Mouse (Mus musculus) induced T-regulatory cell, adult 2 months (primary cell): ENCODE data around the gene Gm20532.

ENCODE experiments used
- DNase-seq: peaks from one replicate; pipeline ENCODE4 v3.0.0-alpha.2; 2012; ENCODE audit warnings: low read depth

The Gm20532 gene

GRCm38 (mm10) chr2:26622984-26623383, 36.5 kb downstream of the Gm20532 start:
- DNase-seq: peak; percentile 49

GRCm38 (mm10) chr2:26625419-26625818, 39.0 kb downstream of the Gm20532 start:
- DNase-seq: no peak

- DNase-seq: no peak
Observed at GRCm38 (mm10) chr2:26626081-26626480, 39.6 kb downstream of the Gm20532 start.

GRCm38 (mm10) chr2:26627921-26628739, 41.7 kb downstream of the Gm20532 start, which contains the start of gene Fam69b:
TSS of gene Fam69b (plus strand) at chr2:26628457.
- peak; percentile 82 for DNase-seq

- no peak for DNase-seq
Observed at GRCm38 (mm10) chr2:26628792-26629437, 42.5 kb downstream of the Gm20532 start.

GRCm38 (mm10) chr2:26632541-26633395, 46.3 kb downstream of the Gm20532 start:
- no peak for DNase-seq

- DNase-seq: no peak
Observed at GRCm38 (mm10) chr2:26633953-26634530, 47.6 kb downstream of the Gm20532 start.

- DNase-seq: no peak
Observed at GRCm38 (mm10) chr2:26634629-26635488, 48.4 kb downstream of the Gm20532 start.

GRCm38 (mm10) chr2:26635489-26636324, 49.3 kb downstream of the Gm20532 start:
- no peak for DNase-seq

- no peak for DNase-seq
Observed at GRCm38 (mm10) chr2:26636325-26636635, 49.8 kb downstream of the Gm20532 start.

GRCm38 (mm10) chr2:26637316-26637932, 51.0 kb downstream of the Gm20532 start:
- no peak for DNase-seq

- DNase-seq: no peak
Observed at GRCm38 (mm10) chr2:26638039-26638438, 51.6 kb downstream of the Gm20532 start.

- DNase-seq: no peak
Observed at GRCm38 (mm10) chr2:26638572-26638971, 52.1 kb downstream of the Gm20532 start.

GRCm38 (mm10) chr2:26639083-26639482, 52.6 kb downstream of the Gm20532 start:
- peak; percentile 83 for DNase-seq

GRCm38 (mm10) chr2:26639838-26640830, 53.7 kb downstream of the Gm20532 start:
- peak; percentile 97 for DNase-seq

GRCm38 (mm10) chr2:26641006-26641647, 54.7 kb downstream of the Gm20532 start:
- DNase-seq: no peak

GRCm38 (mm10) chr2:26643942-26644341, 57.5 kb downstream of the Gm20532 start:
- peak; percentile 82 for DNase-seq
